Mouse (Mus musculus): ENCODE data around the gene Coro2b.

Coro2b gene

DNA sequence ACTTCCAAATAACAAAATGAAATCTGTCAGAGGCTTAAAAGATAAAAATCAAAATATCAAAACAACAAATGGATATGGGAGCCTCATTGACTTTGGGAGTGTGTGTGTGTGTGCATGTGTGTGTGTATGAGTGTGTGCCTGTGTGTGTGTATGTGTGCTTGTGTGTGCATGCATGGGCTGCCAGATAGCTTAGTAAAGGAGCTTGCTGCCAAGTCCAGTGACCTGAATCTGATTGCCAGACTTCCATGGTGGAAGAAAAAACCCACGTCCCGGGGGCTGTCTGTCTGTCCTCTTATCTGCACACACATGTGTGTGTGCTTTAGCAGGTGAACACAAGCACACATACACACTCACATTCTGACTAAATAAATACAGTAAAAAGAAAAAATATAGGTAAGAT is 143.3 kb downstream of the Coro2b start:
- DNase-seq (ENCODE audit: low read depth, low spot score), result no peak

DNA sequence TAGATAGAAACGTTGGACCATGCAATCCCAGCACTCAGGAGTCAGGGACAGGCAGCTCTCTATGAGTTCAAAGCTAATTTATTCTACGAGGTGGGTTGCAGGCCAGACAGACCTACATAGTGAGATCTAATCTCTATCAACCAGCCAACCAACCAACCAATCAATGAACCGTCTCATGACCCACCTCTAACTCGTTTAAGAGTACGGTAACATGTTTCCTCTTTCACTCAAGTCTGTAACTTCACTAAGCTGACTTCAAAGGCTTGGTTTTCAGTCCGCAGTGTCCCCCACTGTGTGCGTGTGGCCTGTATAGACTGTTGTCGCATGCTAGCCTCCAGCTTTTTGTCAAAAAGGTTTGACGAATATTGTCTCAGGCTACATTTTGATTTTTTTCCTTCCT is 147.1 kb downstream of the Coro2b start:
- DNase-seq (ENCODE audit: low read depth, low spot score), result no peak

GRCm38 (mm10) chr9:62385727-62386518 is 150.9 kb downstream of the Coro2b start:
- DNase-seq (ENCODE audit: low read depth, low spot score), result no peak

- DNase-seq (ENCODE audit: low read depth, low spot score), result no peak
These were observed 151.8 kb downstream of the Coro2b start for GRCm38 (mm10) chr9:62385062-62385461.

DNA sequence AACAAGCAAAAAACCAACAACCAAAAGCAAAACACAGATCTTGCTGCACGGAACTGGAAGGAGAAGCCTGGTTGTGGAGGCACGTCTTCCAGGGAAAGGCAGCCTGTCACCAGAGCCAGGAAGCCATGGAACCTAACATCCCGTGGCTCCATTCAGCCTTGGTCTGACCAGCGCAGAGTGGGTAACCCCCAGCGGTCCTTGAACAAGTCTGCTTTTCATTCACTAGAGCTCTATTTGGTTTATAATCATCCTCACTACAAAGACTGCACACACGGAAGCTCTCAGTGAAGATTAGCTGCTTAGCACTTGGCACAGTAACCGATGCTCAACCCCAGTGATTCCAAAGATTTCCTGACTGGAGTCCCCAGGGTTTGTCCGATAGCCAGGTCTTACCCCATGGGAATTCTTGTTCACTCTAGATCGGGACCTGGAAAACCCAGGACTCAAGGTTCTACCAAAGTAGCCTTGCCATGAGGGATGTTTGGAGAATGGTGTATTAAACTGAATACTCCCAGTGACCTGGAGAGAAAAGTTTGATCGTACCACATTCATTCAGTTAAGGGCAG is 154.2 kb downstream of the Coro2b start:
- no peak for DNase-seq (ENCODE audit: low read depth, low spot score)

DNA sequence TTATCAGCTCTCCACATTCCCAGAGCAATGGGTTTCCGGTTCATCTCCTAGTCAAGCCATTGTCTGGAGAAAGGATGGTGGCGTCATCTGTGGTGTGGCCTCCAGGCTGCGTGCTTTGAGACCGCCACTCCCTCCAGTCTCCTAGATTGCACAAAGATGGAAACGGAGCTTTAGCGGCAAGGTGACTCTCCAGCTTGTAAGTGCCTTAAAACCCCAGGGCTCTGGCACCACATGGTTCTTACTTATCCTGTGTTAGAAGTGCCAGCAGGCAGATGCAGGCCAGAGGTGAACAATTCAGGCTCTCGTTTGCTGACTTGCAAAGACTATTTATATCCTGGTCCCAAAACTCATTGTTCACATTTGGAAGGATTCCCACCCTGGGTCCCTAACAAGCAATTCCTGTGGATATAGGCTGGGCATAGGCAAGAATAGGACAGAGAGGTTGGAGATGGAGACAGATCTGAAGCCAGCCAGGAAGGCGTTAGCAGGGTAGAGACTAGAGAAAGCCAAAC is 155.4 kb downstream of the Coro2b start:
- no peak for DNase-seq (ENCODE audit: low read depth, low spot score)

- no peak for DNase-seq (ENCODE audit: low read depth, low spot score)
These were observed 156.5 kb downstream of the Coro2b start for GRCm38 (mm10) chr9:62380351-62380750.

- no peak for DNase-seq (ENCODE audit: low read depth, low spot score)
These were observed 158.9 kb downstream of the Coro2b start for GRCm38 (mm10) chr9:62377897-62378296.

GRCm38 (mm10) chr9:62374276-62374675 is 162.6 kb downstream of the Coro2b start:
- no peak for DNase-seq (ENCODE audit: low read depth, low spot score)

DNA sequence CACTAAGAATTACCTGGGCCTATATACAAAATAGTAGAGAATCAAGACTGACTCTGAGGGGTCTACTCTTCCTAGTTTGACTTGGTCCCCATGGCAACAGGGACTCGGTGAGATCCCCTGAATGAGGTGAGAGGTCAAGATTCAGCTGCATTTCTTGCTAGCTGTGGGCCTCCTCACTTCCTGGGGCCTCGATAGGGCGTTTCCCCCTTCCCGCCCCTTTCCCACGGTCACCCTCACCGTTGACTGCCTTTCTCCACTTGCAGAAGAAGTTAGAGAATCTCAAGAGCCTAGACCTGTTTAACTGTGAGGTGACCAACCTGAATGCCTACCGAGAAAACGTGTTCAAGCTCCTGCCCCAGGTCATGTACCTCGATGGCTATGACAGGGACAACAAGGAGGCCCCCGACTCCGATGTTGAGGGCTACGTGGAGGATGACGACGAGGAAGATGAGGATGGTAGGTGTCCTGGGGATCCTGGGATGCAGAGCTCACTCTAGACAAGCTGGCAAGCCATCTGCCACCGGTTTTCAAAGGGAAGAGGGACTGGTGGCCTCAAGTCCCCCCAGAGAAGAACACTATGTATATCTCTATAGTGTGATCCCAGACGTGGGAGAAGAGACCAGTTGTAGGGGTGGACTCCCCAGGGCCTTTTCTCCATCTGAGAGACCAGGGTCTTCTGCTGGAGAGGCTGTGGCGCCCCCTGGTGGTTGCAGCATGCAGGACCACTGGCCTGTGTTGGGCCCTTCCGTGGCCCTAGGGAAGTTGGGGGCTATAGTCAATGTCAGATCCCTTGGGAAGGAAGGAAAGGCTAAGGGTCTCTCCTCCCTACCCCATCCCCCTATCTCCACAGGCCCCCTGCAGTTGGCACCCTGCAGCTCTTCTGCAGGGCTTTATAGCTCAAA is 163.4 kb downstream of the Coro2b start:
- DNase-seq (ENCODE audit: low read depth, low spot score), result no peak

- no peak for DNase-seq (ENCODE audit: low read depth, low spot score)
These were observed 164.2 kb downstream of the Coro2b start for GRCm38 (mm10) chr9:62372556-62373221.

GRCm38 (mm10) chr9:62371745-62372555 is 164.9 kb downstream of the Coro2b start:
- DNase-seq (ENCODE audit: low read depth, low spot score), result no peak

- no peak for DNase-seq (ENCODE audit: low read depth, low spot score)
These were observed 166.1 kb downstream of the Coro2b start for GRCm38 (mm10) chr9:62370648-62371280.

DNA sequence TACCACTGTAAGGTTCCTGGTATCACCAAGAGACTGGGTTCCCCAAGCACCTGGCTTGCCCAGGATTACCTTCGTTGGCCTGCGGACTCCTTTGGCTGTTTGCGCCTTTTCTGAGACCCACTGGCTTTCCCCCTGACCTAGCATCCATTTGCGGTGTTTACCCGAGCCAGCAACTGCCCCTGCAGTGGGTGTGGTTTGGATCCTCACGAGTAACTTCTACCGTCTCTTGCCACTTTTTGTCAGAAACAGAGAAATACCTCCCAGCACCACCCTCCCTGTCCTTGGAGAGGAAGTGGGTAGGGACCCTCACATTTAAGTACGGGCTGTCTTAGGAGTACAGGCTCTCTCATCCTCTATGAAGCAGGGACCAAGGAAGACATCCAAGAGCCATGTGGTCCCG is 166.7 kb downstream of the Coro2b start:
- DNase-seq (ENCODE audit: low read depth, low spot score), result no peak
